Mouse (Mus musculus) lung, postnatal 25 days (tissue): ENCODE measurements around the gene Samsn1.
A peak's percentile ranks its signal among the peaks of the same experiment; 100 is the strongest.
"Not testable (repeated sequence)": the region's sequence is repeated elsewhere in the genome, so short reads cannot be mapped to it uniquely, and the experiment has no call there.

ENCODE experiments used
- DNase-seq: peaks from one replicate; pipeline ENCODE4 v3.0.0; 2022; ENCODE audit warnings: low spot score

Gene Samsn1

GRCm38 (mm10) chr16:75875896-75876295 is 146.2 kb downstream of the Samsn1 start:
- no peak for DNase-seq

GRCm38 (mm10) chr16:75874508-75874907 is 147.6 kb downstream of the Samsn1 start:
- peak; percentile 13 for DNase-seq

- no peak for DNase-seq
Measured at GRCm38 (mm10) chr16:75872241-75872640, 149.8 kb downstream of the Samsn1 start.

GRCm38 (mm10) chr16:75867400-75867799 is 154.7 kb downstream of the Samsn1 start:
- no peak for DNase-seq

- DNase-seq, result no peak
Measured at GRCm38 (mm10) chr16:75865505-75865904, 156.6 kb downstream of the Samsn1 start.

GRCm38 (mm10) chr16:75864673-75865072 is 157.4 kb downstream of the Samsn1 start:
- DNase-seq, result no peak

- DNase-seq, result no peak
Measured at GRCm38 (mm10) chr16:75856343-75856742, 165.7 kb downstream of the Samsn1 start.

- peak; percentile 45 for DNase-seq
Measured at GRCm38 (mm10) chr16:75855402-75855801, 166.7 kb downstream of the Samsn1 start.

GRCm38 (mm10) chr16:75853556-75854271 is 168.4 kb downstream of the Samsn1 start:
- DNase-seq, result no peak

GRCm38 (mm10) chr16:75852485-75852884 is 169.6 kb downstream of the Samsn1 start:
- no peak for DNase-seq

GRCm38 (mm10) chr16:75849039-75849438 is 173.0 kb downstream of the Samsn1 start:
- no peak for DNase-seq

GRCm38 (mm10) chr16:75843653-75844062 is 178.4 kb downstream of the Samsn1 start:
- DNase-seq, result no peak

- no peak for DNase-seq
Measured at GRCm38 (mm10) chr16:75843031-75843430, 179.1 kb downstream of the Samsn1 start.

- no peak for DNase-seq
Measured at GRCm38 (mm10) chr16:75842569-75842968, 179.5 kb downstream of the Samsn1 start.

- DNase-seq, result no peak
Measured at GRCm38 (mm10) chr16:75837728-75838451, 184.2 kb downstream of the Samsn1 start.

- DNase-seq, result no peak
Measured at GRCm38 (mm10) chr16:75831390-75831789, 190.7 kb downstream of the Samsn1 start.

- DNase-seq, result not testable (repeated sequence)
Measured at GRCm38 (mm10) chr16:75826949-75827348, 195.1 kb downstream of the Samsn1 start.

GRCm38 (mm10) chr16:75826498-75826897 is 195.6 kb downstream of the Samsn1 start:
- no peak for DNase-seq

- no peak for DNase-seq
Measured at GRCm38 (mm10) chr16:75823226-75823625, 198.9 kb downstream of the Samsn1 start.

- no peak for DNase-seq
Measured at GRCm38 (mm10) chr16:75820963-75821362, 201.1 kb downstream of the Samsn1 start.
